Mouse (Mus musculus) central nervous system, embryonic 14 days (tissue): ENCODE data around the gene Rnf114. TPM values are rescaled to one million over a fixed set of nuclear protein-coding genes. Genes with fewer than 3 reads are reported as not detected.

ENCODE experiments used
- polyA plus RNA-seq: library from polyadenylated mRNA; depleted of rRNA; stranded (reverse); fragments of >200 nt; gene quantifications from 2 replicates; pipeline ENCODE4 v1.2.3, GENCODE M21; 2012; rRNA removed

The Rnf114 gene
- 120 and 139 TPM in 2 replicates for polyA plus RNA-seq

GRCm38 (mm10) chr2:167491757-167492708, at the start of gene Rnf114:
Gene Rnf114, plus strand, starts transcription at chr2:167492645.

DNA sequence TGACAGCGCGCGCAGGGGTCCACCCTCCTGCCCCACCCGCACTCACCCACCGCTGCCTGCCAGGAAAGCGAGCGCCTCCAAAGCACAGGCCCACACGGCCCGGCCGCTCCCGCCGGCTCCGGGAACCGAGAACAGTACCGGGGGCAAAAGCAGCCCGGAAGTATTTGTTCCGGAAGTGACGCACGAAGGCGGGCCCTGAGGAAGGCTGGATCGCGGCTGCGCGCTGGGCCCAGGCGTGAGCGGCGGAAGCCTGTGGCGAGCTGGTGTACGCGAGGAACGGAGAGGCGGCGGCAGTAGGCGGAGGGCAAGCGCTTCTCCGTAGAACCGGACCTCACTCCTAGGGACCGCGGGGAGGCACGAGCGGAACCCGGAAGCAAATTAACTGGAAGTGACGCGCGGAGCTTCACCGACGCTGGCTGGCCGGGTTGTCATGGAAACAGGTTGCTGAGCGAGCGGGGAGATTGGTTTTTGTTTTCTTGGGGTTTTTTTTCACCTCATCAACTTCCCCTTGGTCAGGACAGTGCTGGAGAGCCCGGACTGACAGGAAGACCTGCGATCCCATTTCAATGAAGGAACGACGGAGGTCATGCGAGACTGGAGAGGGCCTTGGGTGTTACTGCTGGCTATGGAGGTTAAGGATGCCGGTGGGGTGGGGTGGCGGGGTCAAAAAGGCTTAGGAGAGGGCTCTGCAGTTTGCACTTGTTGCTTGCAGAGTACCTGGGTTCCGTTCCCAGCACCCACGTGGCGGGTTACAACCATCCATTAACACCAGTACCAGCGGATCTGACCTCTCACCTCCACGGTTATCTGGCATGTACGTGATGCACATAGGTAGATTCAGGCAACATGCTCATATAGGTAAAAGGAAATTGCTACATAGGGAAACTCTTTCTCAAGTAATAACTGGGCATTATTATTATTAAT, 530 bp downstream of the Rnf114 start, which contains the start of gene Spata2:
Gene Spata2 (minus strand): TSS at position 175 of the 924 bp plus-strand sequence.

GRCm38 (mm10) chr2:167537476-167538297, 45.2 kb downstream of the Rnf114 start, which contains the start of gene Snai1:
Gene Snai1, plus strand, starts transcription at chr2:167538195.

Other genes with a start within 250 kb of the Rnf114 start
- 28.0 and 31.8 TPM in 2 replicates for gene B4galt5, start 143.5 kb upstream of the Rnf114 start, polyA plus RNA-seq
- gene Slc9a8, start 70.9 kb upstream of the Rnf114 start, polyA plus RNA-seq, result 40.4 and 41.8 TPM in 2 replicates
- gene Spata2, start 242 bp downstream of the Rnf114 start, polyA plus RNA-seq, result 32.2 and 36.4 TPM in 2 replicates
- gene Snai1, start 45.5 kb downstream of the Rnf114 start, polyA plus RNA-seq, result 10.1 and 29.1 TPM in 2 replicates
- gene Ube2v1, start 139.4 kb downstream of the Rnf114 start, polyA plus RNA-seq, result 134 and 153 TPM in 2 replicates
- 5.6 and 6.7 TPM in 2 replicates for gene Gm20431, start 168.9 kb downstream of the Rnf114 start, polyA plus RNA-seq
- gene Cebpb, start 196.3 kb downstream of the Rnf114 start, polyA plus RNA-seq, result 6.7 and 14.0 TPM in 2 replicates
- gene Tmem189, start 197.2 kb downstream of the Rnf114 start, polyA plus RNA-seq, result 42.3 and 49.6 TPM in 2 replicates